Mouse (Mus musculus) small intestine, adult 2 months (tissue): ENCODE data around the gene Ccnl2.

Source experiments
- CTCF ChIP-seq: fragments of 200-500 bp; IDR thresholded peaks from 2 replicates; pipeline ENCODE4 v1.5.1; 2012; ENCODE audit warnings: low read depth, mild to moderate bottlenecking, control low read depth, inconsistent platforms, low read length, moderate library complexity, mixed read lengths; ENCODE audit not compliant: insufficient replicate concordance, insufficient read length; ENCODE audit errors: extremely low read depth
- POLR2A ChIP-seq: fragments of 200-500 bp; IDR thresholded peaks from 2 replicates; pipeline ENCODE4 v1.6.1; 2012; ENCODE audit warnings: low read depth, mild to moderate bottlenecking, control low read depth, inconsistent platforms, low read length, moderate library complexity

DNA sequence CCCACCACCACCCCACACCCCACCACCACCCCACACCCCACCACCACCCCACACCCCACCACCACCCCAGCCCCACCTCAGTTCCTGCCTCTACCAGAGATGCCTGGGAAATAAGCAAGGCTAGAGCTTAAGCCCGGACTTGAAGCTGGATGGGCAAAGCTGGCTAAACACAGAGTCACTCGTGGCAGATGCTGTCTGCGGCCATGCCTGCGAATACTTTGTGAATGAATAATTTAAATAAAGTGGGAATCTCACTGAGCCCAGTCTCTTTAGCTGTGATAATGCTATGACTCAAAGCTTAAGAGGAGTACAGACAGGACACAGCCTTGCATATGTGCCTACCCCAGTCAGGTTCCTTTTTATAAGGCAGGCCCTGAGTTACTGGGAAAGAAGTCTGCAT, 32.8 kb upstream of the Ccnl2 start:
- TF ChIP-seq CTCF (no peak), POLR2A (no peak)
